ENCODE assay signal across 33 mouse cellular contexts in genomic region chr14:60204993-60205392, GRCm38 (mm10). TPM values are rescaled to one million over a fixed set of nuclear protein-coding genes. Genes with fewer than 3 reads are reported as not detected.
DNase-seq lines count a peak whose midpoint lies in the region; ATAC-seq and TF ChIP-seq lines count a peak whose summit lies in the region.
"Had no signal": no experiment of that assay in that cellular context is flagged by ENCODE, and none has a peak within 500 bp of the region (broad histone marks: within the 10 kb centered on the region; RNA-seq: fewer than 3 reads in every experiment).

No protein-coding gene starts in this region.

- no peak for TF ChIP-seq CTCF in liver, adult 2 months (IDR thresholded peaks at IDR 0.05; ENCODE audit: low read depth, low read length)

- WGBS in liver, adult 2 months, result 88% methylated on average over 6 of the region's 6 CpGs
- WGBS in midbrain, embryonic 10.5 days, result 94% methylated on average over 6 of the region's 6 CpGs

- TF ChIP-seq POLR2A in liver, adult 2 months (IDR thresholded peaks at IDR 0.05; ENCODE audit: extremely low read depth, insufficient read depth, low read length), result no peak

- H3K9ac ChIP-seq in liver, adult 2 months (ENCODE audit: low read depth, low read length), result no peak overlapping the region
- H3K9ac ChIP-seq: forebrain, embryonic 13.5 days; heart, embryonic 15.5 days; hindbrain, embryonic 13.5 days; intestine, embryonic 15.5 days had no signal

- no peaks in the 10 kb centered on the region for H3K27me3 ChIP-seq in liver, adult 2 months (ENCODE audit: control insufficient read depth, insufficient read depth, low read length)
- no peaks in the 10 kb centered on the region for H3K27me3 ChIP-seq in midbrain, embryonic 10.5 days (ENCODE audit: low read depth, poor library complexity, severe bottlenecking)
- H3K27me3 ChIP-seq: CH12.LX; forebrain, embryonic 13.5 days; heart, embryonic 15.5 days; hindbrain, embryonic 13.5 days; intestine, embryonic 15.5 days; Patski had no signal

- peak; percentile 3 for DNase-seq in liver, adult 2 months (ENCODE audit: extremely low read depth, low read depth, low spot score)
- DNase-seq in liver, result no peak
- no peak for DNase-seq in adrenal gland, adult 18-20 months (ENCODE audit: low spot score in 2 of 2)
- no peak for DNase-seq in midbrain, embryonic 10.5 days (ENCODE audit: low spot score)
- DNase-seq: adrenal gland, adult 2 months; adrenal gland, postnatal 14 days; B cell, adult 2 months; cerebellum, adult 11-12 months; cerebellum, adult 8-10 months; cerebellum, postnatal 10 days; cerebellum, postnatal 36 days; gastrocnemius, postnatal 10 days; heart, postnatal 10 days; heart, postnatal 36 days had no signal

- H3K79me2 ChIP-seq in liver, adult 2 months (ENCODE audit: control insufficient read depth, insufficient read depth, low read length), result no peaks in the 10 kb centered on the region

- H3K9me3 ChIP-seq in midbrain, embryonic 10.5 days (replicated peaks), result no peaks in the 10 kb centered on the region
- H3K9me3 ChIP-seq: forebrain, embryonic 10.5 days; forebrain, embryonic 13.5 days; G1E; heart, embryonic 15.5 days; hindbrain, embryonic 10.5 days; hindbrain, embryonic 13.5 days; intestine, embryonic 15.5 days had no signal

- no peak overlapping the region for H3K4me3 ChIP-seq in liver, adult 2 months (ENCODE audit: insufficient read depth, low read depth, low read length)
- H3K4me3 ChIP-seq in midbrain, embryonic 10.5 days, result no peak overlapping the region
- H3K4me3 ChIP-seq: forebrain, embryonic 10.5 days; forebrain, embryonic 13.5 days; heart, embryonic 15.5 days; hindbrain, embryonic 10.5 days; hindbrain, embryonic 13.5 days; intestine, embryonic 15.5 days had no signal

- H3K27ac ChIP-seq in liver, adult 2 months (replicated peaks; ENCODE audit: insufficient read depth, low read depth, low read length), result no peak overlapping the region
- H3K27ac ChIP-seq in midbrain, embryonic 10.5 days (replicated peaks), result no peak overlapping the region
- H3K27ac ChIP-seq: forebrain, embryonic 10.5 days; forebrain, embryonic 13.5 days; heart, embryonic 15.5 days; hindbrain, embryonic 10.5 days; hindbrain, embryonic 13.5 days; intestine, embryonic 15.5 days had no signal

- ATAC-seq in common myeloid progenitor, adult 5-6 weeks (replicated peaks; ENCODE audit: low read depth, poor library complexity, severe bottlenecking), result 0 out of 2 replicates have a peak, but pooled peaks have one; percentile 29
- peak; percentile 62 for ATAC-seq in megakaryocyte, adult 5-6 weeks (ENCODE audit: poor library complexity, severe bottlenecking)
- ATAC-seq: forebrain, embryonic 13.5 days; forebrain, embryonic 16.5 days; hindbrain, embryonic 16.5 days; intestine, embryonic 15.5 days; Patski had no signal

- no peaks in the 10 kb centered on the region for H3K4me1 ChIP-seq in liver, adult 2 months (ENCODE audit: control insufficient read depth, insufficient read depth, low read length)
- peaks cover 11% of the 10 kb centered on the region for H3K4me1 ChIP-seq in midbrain, embryonic 10.5 days
- H3K4me1 ChIP-seq: forebrain, embryonic 13.5 days; heart, embryonic 15.5 days; hindbrain, embryonic 10.5 days; hindbrain, embryonic 13.5 days; intestine, embryonic 15.5 days had no signal

- H3K36me3 ChIP-seq in liver, adult 2 months (ENCODE audit: control insufficient read depth, insufficient read depth, low read length), result no peaks in the 10 kb centered on the region
- no peaks in the 10 kb centered on the region for H3K36me3 ChIP-seq in midbrain, embryonic 10.5 days
- H3K36me3 ChIP-seq: forebrain, embryonic 10.5 days; G1E; heart, embryonic 15.5 days; hindbrain, embryonic 10.5 days; hindbrain, embryonic 13.5 days; intestine, embryonic 15.5 days had no signal

RNA-seq across cellular contexts. Expression of gene Atp8a2, which starts 8.0 kb away (rescaled TPM):
- 0.18 and 0.67 TPM in 2 replicates for total RNA-seq in liver, adult 2 months (2014; rRNA removed)
- 0.02 TPM in 2 replicates for polyA plus RNA-seq in liver, adult 2 months (2012; rRNA removed)
- total RNA-seq in common myeloid progenitor, adult 5-6 weeks (2017), result 1.0 and 2.4 TPM in 2 replicates
- total RNA-seq in megakaryocyte, adult 5-6 weeks (2015), result 0.20 and 0.41 TPM in 2 replicates
- total RNA-seq in megakaryocyte, adult 5-6 weeks (2017), result 0.51 and 2.4 TPM in 2 replicates
- total RNA-seq in adrenal gland, adult 18-20 months (2021), result 1 to 10 TPM; 1.1 to 2.0 TPM
- polyA plus RNA-seq in midbrain, embryonic 10.5 days (2016; fragmentation: Nextera tagmentation; extraction: Ambion mirVana), result 2.5 and 5.2 TPM in 2 replicates
- polyA plus RNA-seq: G1E, Patski had no signal

RNA-seq across cellular contexts. Expression of gene Nupl1, which starts 46.2 kb away (rescaled TPM):
- total RNA-seq in liver, adult 2 months (2014; rRNA removed), result not detected in 2 replicates
- not detected in 2 replicates for polyA plus RNA-seq in liver, adult 2 months (2012; rRNA removed)
- total RNA-seq in common myeloid progenitor, adult 5-6 weeks (2017), result not detected in 2 replicates
- not detected in 2 replicates for total RNA-seq in megakaryocyte, adult 5-6 weeks (2015)
- not detected in 2 replicates for total RNA-seq in megakaryocyte, adult 5-6 weeks (2017)
- not detected for total RNA-seq in adrenal gland, adult 18-20 months (2021)
- 0.09 TPM in 1 of 2 replicates, not detected in the other for polyA plus RNA-seq in midbrain, embryonic 10.5 days (2016; fragmentation: Nextera tagmentation; extraction: Ambion mirVana)
- total RNA-seq: adrenal gland, adult 2 months; adrenal gland, postnatal 14 days; adrenal gland, postnatal 4 days; CH12.LX; gastrocnemius, adult 18-20 months; gastrocnemius, postnatal 10 days; heart, postnatal 10 days; heart, postnatal 36 days had no signal
- polyA plus RNA-seq: adrenal gland, adult 2 months; brain, embryonic 14.5 days; embryonic facial prominence, embryonic 11.5 days; embryonic facial prominence, embryonic 14.5 days; forebrain, embryonic 10.5 days; G1E; heart, embryonic 11.5 days; heart, embryonic 15.5 days; Patski had no signal

RNA-seq across cellular contexts. Expression of gene Gm49336, which starts 46.3 kb away (rescaled TPM):
- total RNA-seq in liver, adult 2 months (2014; rRNA removed), result 14.8 and 15.2 TPM in 2 replicates
- polyA plus RNA-seq in liver, adult 2 months (2012; rRNA removed), result 5.4 and 6.4 TPM in 2 replicates
- total RNA-seq in common myeloid progenitor, adult 5-6 weeks (2017), result 91.7 and 118 TPM in 2 replicates
- total RNA-seq in megakaryocyte, adult 5-6 weeks (2015), result 51.1 and 55.8 TPM in 2 replicates
- total RNA-seq in megakaryocyte, adult 5-6 weeks (2017), result 68.7 and 78.5 TPM in 2 replicates
- 10 to 100 TPM; 35.1 to 39.2 TPM for total RNA-seq in adrenal gland, adult 18-20 months (2021)
- polyA plus RNA-seq in midbrain, embryonic 10.5 days (2016; fragmentation: Nextera tagmentation; extraction: Ambion mirVana), result 61.0 and 62.6 TPM in 2 replicates
